Mouse (Mus musculus) bone marrow, adult 2 months (tissue): ENCODE measurements around the gene Usmg5.

Source experiments
- CTCF ChIP-seq: fragments of 200-500 bp; IDR thresholded peaks from 2 replicates; pipeline ENCODE4 v1.5.1; 2011; ENCODE audit warnings: low read length, control low read depth; ENCODE audit not compliant: control insufficient read depth, insufficient read depth
- POLR2A ChIP-seq: fragments of 200-500 bp; IDR thresholded peaks from 2 replicates; pipeline ENCODE4 v1.6.1; 2011; ENCODE audit warnings: low read depth, mild to moderate bottlenecking, control low read depth, low read length, borderline replicate concordance; ENCODE audit not compliant: control insufficient read depth

DNA sequence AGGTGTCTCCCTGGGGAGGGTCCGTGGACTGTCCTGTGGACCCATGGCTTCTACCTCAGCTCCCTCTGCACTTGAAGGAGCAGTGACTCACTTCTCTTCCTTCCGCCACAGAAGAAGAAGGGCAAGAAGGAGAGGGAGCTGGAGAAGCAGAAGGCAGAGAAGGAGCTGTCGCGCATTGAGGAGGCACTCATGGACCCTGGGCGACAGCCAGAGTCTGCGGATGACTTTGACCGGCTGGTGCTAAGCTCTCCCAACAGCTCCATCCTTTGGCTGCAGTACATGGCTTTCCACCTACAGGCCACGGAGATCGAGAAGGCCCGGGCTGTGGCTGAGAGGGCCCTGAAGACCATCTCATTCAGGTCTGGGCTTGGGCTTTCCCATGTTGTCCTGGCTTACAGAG is 37.7 kb upstream of the Usmg5 start:
- TF ChIP-seq CTCF: no peak
- TF ChIP-seq POLR2A: no peak
